Mouse (Mus musculus): ENCODE measurements at regions not wholly inside any gene's neighbourhood (a gene's known extent, or its start where the extent isn't known, plus 50 kb on each side); places are given as distances from the start of the nearest gene placed in this dataset.

DNA sequence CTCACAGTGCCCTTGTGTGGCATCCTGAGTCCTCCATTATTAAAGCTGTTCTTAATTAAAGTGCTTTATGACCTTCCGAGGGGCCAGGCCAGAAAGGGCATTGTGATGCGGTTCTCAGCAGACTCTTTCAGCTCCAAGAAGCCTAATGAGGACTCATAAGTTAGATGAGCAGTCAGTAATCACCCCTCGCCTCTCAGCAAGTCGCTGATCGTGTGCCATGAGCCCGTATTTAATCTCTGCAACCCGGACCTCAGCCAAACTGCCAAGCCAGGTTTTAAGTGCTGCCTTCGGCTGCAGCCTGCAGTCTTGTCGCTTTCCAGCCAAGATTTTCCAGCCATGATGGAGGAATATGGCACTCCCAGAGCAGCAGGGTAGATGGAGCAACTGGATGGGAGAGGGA lies 56.1 kb upstream of the Rbfox1 start:
- no peak for ATAC-seq (replicated peaks; ENCODE audit: low FRiP score, poor library complexity, severe bottlenecking)

DNA sequence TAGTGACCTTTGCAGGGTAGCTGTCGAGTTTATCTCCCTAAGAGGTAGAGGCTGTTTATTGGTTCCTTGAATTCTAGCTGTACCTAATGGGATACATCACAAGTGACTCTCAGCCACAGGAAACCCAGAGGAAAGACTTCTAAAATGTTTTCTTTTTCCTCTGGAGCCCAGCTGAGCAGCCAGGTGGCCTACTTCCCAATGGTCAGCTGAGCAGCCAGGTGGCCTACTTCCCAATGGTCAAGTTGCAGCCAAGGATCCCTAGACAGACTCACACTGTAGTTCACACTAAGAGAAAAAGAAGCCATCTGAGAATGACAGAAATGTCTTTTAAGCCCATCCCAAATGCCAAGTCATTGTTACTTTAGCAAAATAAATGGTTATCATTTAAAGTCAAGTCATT lies 61.8 kb upstream of the Rbfox1 start:
- ATAC-seq (replicated peaks; ENCODE audit: low FRiP score, poor library complexity, severe bottlenecking), result no peak

DNA sequence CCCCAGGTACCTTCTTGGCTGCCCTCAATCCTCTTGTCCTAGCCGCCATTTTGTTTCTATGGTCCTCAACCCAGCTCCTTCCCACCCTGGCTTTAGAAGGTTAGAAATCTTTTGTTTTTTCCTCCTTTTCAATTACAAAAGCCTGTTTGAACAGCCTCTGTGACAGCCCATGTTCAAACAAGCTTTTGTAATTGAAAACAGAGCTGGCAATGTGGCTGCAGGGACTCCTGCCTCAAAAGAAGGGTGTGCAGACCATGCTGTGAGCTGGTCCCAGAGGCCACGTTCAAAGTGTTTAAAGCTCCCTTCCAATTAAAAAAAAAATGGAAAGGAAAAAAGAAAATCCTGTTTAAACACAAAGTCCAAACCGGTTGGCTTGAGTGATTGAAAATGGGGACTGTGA lies 68.0 kb upstream of the Rbfox1 start:
- ATAC-seq (replicated peaks; ENCODE audit: low FRiP score, poor library complexity, severe bottlenecking), result no peak

DNA sequence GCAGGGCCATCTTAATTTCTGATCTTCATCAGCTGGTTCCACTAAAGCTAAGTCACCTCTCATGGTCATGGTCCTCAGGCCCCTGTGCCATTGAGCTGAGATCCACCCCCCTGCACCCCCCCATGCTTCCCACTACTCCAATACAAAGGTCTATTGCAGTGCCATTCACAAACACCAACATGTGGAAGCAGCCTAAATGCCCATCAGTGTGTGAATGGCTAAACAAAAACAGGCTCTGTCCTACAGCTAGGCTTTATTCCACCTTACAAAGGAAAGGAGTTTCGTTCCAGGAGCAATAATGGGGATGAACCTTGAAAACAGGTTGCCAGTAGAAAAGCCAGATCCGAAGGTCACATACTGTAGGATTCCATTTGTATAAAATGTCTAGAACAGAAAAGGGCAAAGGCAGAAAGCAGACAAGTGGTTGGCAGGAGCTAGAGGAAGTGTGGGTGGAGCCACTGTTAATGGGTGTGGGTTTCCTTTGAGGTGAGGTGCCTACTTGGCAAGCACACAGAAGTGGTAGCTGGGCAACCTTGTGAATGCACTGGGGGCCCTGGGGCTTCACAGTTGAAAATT lies 72.8 kb upstream of the Rbfox1 start:
- ATAC-seq (replicated peaks; ENCODE audit: low FRiP score, poor library complexity, severe bottlenecking), result no peak

DNA sequence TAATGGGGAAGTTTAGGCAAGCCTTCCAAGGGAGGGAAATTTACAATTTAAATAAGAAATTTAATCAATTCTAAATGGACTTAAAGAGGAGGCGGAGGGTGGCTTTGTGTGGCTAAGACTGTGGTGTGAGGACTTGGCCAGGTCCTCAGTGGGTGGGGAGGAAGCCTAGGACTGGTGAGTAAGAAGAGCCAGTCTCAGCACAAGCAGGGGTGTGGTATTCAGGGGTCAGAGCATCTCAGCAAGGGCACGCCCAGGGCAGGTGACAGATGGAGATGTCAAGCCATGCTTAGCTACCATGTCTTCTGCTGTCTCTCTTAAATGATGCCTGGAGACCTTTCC lies 73.5 kb upstream of the Rbfox1 start:
- no peak for ATAC-seq (replicated peaks; ENCODE audit: low FRiP score, poor library complexity, severe bottlenecking)

DNA sequence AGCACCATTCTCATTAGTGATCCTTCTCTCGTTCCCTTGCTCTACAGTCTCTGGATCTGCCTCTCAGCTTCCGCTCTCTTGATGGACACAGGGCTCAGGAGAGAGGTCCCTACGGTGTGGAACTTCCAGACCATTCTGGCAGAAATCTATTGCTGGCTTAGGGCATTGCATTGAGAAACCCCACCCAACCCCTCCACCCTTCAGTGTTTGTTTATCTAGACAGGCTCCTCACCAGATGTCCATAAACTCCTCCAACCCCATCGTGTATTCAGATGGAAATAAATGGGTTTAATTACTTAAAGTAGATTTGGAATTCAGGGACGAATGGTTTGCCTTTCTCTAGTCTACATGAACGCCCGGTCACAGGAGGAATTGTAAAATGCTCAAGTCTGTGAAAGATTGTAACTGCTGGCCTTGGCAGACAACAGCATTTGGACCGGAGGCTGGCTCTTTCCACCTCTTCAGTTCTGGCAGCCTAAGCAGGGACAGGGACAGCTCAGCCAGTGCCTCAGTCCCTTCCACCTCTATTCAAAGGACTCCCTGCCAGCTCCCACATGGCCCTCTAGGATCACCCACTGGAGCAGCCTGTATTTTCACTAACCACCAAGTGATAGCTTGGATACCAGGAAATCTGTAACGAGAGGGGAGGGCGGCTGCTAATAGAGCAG lies 74.0 kb upstream of the Rbfox1 start:
- ATAC-seq (replicated peaks; ENCODE audit: low FRiP score, poor library complexity, severe bottlenecking), result no peak

DNA sequence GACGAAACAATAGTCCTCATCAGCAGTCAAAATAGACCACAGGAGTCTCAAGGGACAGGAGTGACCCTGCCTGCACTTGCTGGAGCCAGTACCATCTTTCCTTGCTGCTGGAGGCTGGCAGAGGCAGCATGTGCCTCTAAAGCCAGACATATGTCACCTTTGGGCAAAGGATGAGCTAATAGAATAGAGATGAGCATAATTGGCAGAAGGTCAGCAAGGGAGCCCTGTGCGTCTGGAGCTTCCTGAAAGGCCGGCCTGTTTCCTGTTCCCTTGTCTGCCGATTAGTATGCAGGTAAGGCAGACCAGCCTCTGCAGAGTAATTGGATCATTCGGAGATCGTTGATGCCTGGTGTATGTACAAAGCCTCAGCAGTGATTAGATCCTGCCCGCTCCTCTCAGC lies 87.0 kb upstream of the Rbfox1 start:
- ATAC-seq (replicated peaks; ENCODE audit: low FRiP score, poor library complexity, severe bottlenecking), result no peak

DNA sequence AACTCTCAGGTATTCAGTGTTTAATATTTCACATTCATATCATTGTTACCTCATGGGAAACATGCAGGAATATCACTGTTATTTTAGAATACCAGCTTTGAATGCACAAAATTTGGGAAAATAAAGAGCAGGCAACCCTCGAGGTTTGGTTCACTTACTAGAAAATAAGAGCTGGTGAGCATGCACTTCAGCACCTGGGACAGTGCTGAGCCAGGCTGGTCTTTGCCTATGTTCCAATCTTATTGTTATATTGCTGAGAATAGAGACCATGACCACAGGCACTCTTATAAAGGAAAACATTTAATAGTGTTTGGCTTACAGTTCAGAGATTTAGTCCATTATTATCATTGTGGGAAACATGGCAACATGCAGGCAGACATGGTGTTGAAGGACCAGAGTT lies 92.9 kb upstream of the Rbfox1 start:
- ATAC-seq (replicated peaks; ENCODE audit: low FRiP score, poor library complexity, severe bottlenecking), result no peak

DNA sequence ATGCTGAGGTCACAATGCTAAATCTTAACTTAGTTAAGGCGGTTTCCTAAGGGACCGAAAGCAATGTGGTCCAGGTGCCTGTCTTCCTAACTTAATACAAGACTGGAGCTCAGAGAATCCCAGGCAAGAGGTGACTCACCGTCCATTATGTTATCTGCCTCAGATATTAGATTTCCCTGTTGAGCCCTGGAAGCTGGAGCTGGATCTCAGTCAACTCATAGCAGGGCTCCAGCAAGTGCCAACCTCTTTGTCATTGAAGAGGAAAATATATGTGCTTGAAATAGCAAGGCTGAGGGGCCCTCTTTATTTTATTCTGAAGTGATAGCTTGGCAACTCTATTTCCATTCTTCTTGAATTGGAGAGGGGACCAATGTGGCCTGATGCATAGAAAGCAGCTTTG lies 95.0 kb upstream of the Rbfox1 start:
- no peak for ATAC-seq (replicated peaks; ENCODE audit: low FRiP score, poor library complexity, severe bottlenecking)

DNA sequence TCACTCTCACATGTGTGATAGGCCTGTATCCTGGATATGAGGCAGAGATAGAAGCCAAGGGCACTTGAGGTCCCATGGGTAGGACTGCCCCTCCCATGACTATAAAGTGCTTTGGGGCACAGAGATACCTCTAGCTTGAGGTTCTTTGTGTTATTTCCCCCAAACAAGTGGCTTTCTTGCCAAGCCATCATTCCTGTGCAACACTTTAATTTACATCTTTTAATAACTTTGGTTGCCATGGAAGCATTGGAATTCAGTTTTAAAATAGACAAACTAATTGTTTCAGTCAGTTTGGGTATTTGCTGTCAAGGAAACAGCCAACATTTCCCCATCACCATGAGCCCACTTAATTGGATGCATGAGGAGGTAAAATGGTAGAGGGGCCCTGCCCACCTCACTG lies 97.9 kb upstream of the Rbfox1 start:
- no peak for ATAC-seq (replicated peaks; ENCODE audit: low FRiP score, poor library complexity, severe bottlenecking)

DNA sequence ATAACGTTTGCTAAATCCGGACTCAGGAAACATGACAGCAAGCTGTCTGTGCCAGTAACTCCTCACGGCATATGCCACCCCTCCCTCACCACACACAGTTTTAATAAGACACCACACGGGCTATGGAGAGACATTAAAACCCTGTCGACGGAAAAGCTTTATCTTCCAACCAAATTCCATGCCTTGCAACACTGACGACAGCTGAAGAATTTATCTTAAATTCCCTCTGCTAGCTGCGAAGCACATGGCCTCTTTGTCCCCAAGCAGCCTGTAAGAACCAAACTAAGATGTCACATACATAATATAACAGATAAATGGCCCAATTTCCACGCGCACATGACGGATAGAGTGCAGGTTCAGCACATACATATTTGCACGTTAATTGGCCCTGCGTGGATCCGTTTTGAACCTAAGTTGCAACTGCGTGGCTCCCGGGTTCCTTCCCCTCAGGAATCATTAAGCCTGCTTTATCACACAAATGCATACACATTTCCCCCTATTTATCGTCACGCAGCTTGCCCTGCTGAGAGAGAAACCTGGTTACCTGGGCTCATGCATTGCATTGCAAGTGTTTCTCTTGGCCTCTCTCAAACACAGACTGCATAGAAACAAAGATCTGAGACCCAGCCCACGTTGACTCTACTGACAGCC lies 118.3 kb upstream of the Rbfox1 start:
- ATAC-seq (replicated peaks; ENCODE audit: low FRiP score, poor library complexity, severe bottlenecking), result no peak

DNA sequence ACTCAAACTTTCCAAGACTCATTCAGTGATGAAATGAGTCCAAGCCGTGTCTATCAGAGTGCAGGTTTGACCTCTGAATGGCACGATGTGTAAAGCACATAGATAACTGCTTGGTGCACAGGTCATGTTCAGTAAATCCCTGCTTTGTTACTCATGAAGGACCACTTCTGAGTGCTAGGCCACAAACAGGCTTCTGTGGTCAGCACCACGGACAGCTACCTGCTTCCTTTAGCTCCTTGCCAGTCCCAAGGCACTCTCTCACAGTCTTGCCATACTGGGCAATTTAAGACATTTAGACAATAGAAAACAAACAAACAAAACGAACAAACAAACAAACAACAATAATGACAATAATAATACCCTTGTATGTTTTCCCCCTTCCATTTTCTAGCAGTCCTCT lies 120.0 kb upstream of the Rbfox1 start:
- no peak for ATAC-seq (replicated peaks; ENCODE audit: low FRiP score, poor library complexity, severe bottlenecking)

DNA sequence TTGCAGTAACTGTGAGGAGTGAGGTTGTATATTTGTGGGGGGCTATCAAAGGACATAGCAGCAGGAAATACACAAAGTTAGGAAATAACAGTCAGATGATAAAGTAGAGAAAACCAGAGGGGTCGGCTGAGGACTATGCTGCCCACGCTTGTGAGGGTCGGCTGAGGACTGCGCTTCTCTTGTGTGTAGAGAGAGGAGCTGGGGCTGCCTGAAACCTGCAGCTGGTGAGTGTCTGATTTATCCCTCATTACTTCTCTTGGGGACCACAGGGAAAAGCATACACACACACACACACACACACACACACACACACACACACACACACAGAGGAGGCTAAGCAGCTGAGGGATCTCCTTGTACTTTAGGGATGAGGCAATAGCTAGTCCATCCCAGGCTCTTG lies 124.3 kb upstream of the Rbfox1 start:
- ATAC-seq (replicated peaks; ENCODE audit: low FRiP score, poor library complexity, severe bottlenecking), result no peak

DNA sequence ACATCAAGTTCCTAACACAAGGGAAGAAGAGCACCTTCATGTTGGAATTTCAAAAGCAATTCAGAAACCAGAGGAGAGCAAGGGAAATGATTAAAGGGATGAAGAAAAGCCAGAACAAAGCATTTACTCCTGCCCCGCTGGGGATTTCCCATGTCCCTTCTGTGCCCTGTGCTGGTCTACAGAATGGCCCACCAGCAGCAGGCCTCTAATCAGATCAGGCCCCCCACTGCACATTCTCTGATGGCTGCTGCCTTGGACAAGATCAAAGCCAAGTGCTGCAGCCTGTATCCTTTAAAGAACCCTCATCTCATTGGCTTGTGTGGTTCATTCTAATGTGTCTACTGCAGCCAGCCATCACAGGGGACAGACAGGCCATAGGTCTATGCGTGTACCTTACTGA lies 126.1 kb upstream of the Rbfox1 start:
- no peak for ATAC-seq (replicated peaks; ENCODE audit: low FRiP score, poor library complexity, severe bottlenecking)

DNA sequence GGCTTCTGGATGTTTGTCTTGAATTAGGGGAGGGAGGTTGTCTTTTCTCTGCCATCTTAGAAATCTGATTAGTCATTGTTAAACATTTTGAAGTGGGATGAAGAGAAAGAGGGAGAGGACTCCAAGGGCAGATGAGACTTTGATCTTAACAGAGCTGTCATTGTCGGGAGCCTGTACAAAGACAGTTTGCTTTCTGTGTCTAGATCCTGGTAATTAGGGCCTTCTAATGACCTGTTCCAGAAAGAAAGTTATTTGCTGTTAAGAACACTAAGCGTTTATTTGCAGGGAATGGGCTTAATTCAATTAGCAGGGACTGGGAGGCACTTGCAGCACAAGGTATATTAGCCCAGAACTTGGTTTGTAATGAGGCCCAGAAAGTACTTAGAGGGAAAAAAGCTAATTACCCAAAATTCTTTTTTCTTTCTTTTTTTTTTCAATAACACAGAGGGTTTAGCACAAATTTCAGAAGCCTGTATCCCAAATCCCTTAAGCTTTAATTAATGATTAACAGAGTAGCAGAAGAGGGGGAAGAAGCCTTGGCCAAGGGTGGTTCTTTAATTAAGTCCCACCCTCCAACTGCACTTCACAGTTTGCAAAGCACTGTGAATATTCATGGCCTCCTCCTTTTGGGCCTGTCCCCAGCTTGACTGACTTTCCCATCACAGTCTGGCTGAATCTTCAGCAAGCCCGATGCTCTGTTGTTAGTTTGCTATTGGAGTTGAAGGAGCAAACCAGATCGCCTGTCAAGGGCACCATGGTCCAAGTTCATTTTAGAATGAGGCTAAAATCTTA lies 142.2 kb upstream of the Rbfox1 start:
- no peak for ATAC-seq (replicated peaks; ENCODE audit: low FRiP score, poor library complexity, severe bottlenecking)

DNA sequence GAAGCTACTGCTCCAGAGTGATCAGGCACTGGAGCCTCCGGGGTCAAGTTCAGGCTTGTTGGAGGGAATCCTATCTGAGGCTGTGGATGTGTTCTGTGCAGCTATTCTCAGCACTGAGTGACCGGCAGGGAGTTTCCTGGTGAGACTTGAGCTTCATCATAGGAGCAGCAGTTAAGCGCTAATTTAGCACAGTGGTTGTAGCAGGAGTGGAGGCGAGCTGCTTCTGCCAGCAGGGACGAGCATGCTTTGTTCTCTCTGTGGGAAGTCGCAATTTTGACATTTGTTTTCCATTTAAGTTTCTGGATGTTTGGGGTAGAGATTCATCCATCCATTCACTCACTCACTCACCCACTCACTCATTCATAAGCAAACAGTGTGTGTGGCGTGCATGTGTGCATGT lies 144.4 kb upstream of the Rbfox1 start:
- ATAC-seq (replicated peaks; ENCODE audit: low FRiP score, poor library complexity, severe bottlenecking), result no peak

DNA sequence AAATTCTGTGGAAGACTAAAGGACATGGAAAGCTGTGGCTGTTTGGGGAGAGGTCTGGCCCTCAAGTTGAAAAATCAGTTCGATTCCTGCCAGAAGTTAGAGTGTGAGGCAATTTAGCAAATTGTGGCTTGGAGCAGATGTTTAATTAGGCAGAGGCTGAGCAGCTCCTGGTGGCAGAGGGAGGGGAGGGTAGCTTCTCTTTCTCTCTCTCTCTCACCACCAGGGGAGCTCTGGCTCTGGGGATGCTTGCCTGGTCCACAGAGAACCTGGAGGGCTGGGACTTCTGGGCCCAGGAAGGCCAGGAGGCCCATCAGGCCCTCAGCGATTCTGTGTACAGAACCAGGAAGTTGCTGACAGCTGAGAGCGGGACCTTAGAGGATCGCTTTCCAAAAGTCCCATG lies 151.5 kb upstream of the Rbfox1 start:
- no peak for ATAC-seq (replicated peaks; ENCODE audit: low FRiP score, poor library complexity, severe bottlenecking)

DNA sequence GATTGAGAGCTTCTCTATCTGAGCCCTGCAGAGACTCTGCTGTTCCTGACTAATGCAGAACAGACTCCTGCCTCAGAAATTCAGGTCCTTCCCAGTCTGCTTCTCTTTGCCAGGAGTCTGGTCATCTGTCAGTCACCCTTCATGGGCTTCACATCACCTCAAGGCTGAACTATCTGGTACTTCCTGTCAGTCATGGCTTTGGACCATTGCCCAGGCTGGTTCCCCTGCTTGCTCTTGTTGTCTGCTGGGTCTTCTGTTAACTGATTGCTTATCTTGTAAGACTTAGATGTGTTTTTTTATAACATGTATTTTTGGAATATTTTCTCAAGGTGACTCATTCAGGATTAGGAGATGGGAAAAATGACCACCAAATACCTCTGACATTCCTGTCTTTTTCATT lies 162.6 kb upstream of the Rbfox1 start:
- no peak for ATAC-seq (replicated peaks; ENCODE audit: low FRiP score, poor library complexity, severe bottlenecking)

DNA sequence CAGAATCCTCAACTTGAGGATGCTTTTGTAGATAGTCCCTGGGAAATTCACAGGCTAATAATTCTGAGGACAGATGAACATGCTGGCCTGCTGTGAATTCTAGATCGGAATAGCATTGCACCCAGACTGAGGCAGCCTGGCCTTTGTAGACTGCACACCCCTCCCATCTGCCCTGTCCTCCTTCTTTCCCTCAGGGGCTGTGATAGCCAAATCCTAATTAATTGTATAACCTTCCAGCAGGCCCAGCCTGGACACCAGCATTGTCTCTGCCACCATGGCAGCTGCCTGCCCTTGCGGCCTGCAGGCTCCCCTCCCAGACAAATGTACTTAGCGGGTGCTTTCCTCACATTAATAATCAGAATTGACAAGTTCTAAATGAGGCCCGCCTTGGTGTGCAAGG lies 171.7 kb upstream of the Rbfox1 start:
- no peak for ATAC-seq (replicated peaks; ENCODE audit: low FRiP score, poor library complexity, severe bottlenecking)

DNA sequence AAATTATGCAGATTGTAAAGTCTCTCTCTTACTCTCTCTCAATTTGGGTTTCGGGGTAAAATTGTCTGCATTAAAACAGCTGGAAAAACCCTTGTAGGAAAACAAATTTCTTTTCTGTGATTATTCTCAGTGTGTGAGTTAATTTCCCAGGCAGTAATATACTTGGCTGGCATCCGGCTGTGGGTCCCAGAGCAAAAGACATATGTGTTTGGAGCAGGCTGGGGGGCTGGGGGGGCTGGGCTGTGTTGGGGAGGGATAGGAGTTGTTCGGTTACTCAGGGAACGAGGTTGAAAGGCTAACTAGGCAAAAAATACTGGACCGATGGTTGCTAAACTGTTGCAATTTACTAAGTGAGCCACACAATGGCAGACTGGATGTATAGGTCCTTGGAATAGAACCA lies 175.3 kb upstream of the Rbfox1 start:
- no peak for ATAC-seq (replicated peaks; ENCODE audit: low FRiP score, poor library complexity, severe bottlenecking)

DNA sequence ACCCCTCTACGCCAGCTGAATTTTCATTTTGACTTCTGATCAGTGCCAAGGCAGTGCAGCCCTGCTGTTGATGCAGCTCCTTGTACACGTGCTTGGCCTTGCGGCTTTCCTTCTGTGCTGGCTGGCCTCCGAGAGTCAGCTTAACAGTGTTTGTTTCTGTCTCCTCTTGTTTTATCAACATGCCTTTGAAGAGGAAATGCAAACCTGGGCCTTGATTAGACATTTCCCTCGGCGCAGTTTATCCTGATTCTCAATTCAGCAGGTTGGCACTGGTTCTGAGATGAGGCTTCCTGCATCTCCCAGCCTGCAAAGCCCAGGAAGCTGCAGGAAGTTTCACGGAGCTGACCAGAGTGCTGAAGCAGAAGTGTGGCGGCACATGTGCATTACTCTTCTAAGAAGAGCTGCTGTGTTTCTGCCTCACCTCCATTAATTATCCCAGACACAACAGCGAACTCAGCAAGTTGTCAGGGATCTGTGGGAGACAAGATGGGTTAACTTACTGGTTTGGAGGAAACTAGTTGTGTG lies 184.4 kb upstream of the Rbfox1 start:
- ATAC-seq (replicated peaks; ENCODE audit: low FRiP score, poor library complexity, severe bottlenecking), result no peak
